Mouse (Mus musculus) gastrocnemius, postnatal 25 days (tissue): Measurements from ENCODE around the gene Arhgap31. TPM values are rescaled to one million over a fixed set of nuclear protein-coding genes. Genes with fewer than 3 reads are reported as not detected.

Source experiments
- total RNA-seq, 2 experiments: library from RNA; stranded (reverse); gene quantifications; 1 replicate in 1 of 2; 2 replicates in 1 of 2; pipeline ENCODE4 v1.2.3; 2021

The Arhgap31 gene
- total RNA-seq, 2 experiments from 2014 or later = 11.9 to 14.7 TPM

Other genes with a start within 250 kb of the Arhgap31 start
- 10 to 100 TPM; 48.4 to 52.2 TPM for gene Timmdc1, start 190.6 kb downstream of the Arhgap31 start, total RNA-seq
- gene Poglut1, start 163.0 kb downstream of the Arhgap31 start, total RNA-seq = 1 to 10 TPM; 6.2 to 8.1 TPM
- 10 to 100 TPM; 17.1 to 18.8 TPM for gene Tmem39a, start 154.6 kb downstream of the Arhgap31 start, total RNA-seq
- 1 to 10 TPM; 4.0 to 4.4 TPM for gene B4galt4, start 29.0 kb upstream of the Arhgap31 start, total RNA-seq
- not detected for gene Upk1b, start 87.1 kb upstream of the Arhgap31 start, total RNA-seq
- not detected for gene 4930435E12Rik, start 115.5 kb upstream of the Arhgap31 start, total RNA-seq
- under 1 TPM; 0.21 to 0.43 TPM for gene Igsf11, start 179.4 kb upstream of the Arhgap31 start, total RNA-seq